In the genomic region with DNA sequence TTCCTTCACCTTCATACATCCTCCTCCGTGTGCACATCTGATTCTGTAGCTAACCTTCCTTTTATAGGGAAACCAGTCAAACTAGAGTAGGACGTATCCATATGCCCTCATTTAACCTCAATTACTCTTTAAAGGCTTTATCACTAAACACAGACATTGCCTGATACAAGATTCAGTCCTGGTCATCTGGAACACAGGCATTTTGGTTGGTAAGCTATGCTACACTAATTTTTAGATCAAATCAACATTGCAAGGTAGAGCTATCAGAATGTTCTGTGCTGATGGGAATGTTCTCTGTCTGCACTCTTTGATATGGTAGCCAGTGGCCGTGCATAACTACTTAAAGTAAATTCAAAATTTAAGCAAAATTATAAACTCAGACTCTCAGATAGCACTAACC, we compare ENCODE assay signal across 15 mouse cellular contexts.
"Had no signal": no experiment of that assay in that cellular context is flagged by ENCODE, and none has a peak within 500 bp of the region (broad histone marks: within the 10 kb centered on the region; RNA-seq: fewer than 3 reads in every experiment).

No protein-coding gene starts in this region.

- H3K27ac ChIP-seq: left cerebral cortex, adult 2 months; limb, embryonic 12.5 days; lung, embryonic 15.5 days; midbrain, embryonic 10.5 days; neural tube, embryonic 13.5 days had no signal

- DNase-seq: kidney, adult 8-10 months; kidney, postnatal 25 days; lung, postnatal 14 days; midbrain, embryonic 14.5 days; retina, postnatal 1 day; right cerebral cortex, postnatal 4 days; spleen, adult 18-20 months; thymus, adult 2 months; thymus, postnatal 25 days had no signal

- H3K9me3 ChIP-seq: limb, embryonic 12.5 days; lung, embryonic 15.5 days; midbrain, embryonic 10.5 days; neural tube, embryonic 13.5 days had no signal

- H3K4me1 ChIP-seq: limb, embryonic 12.5 days; lung, embryonic 15.5 days; midbrain, embryonic 10.5 days had no signal

- H3K4me2 ChIP-seq: limb, embryonic 12.5 days; lung, embryonic 15.5 days; neural tube, embryonic 13.5 days had no signal

- H3K9ac ChIP-seq: limb, embryonic 12.5 days; lung, embryonic 15.5 days; neural tube, embryonic 13.5 days had no signal

- H3K4me3 ChIP-seq: left cerebral cortex, adult 2 months; limb, embryonic 12.5 days; lung, embryonic 15.5 days; midbrain, embryonic 10.5 days; neural tube, embryonic 13.5 days had no signal

- H3K27me3 ChIP-seq: limb, embryonic 12.5 days; lung, embryonic 15.5 days; neural tube, embryonic 13.5 days had no signal

- ATAC-seq: intestine, postnatal 0 days had no signal
